Mouse (Mus musculus) forebrain, postnatal 0 days (tissue): ENCODE data around the gene Smap1. TPM values are rescaled to one million over a fixed set of nuclear protein-coding genes. Genes with fewer than 3 reads are reported as not detected.
"Not testable (repeated sequence)": the region's sequence is repeated elsewhere in the genome, so short reads cannot be mapped to it uniquely, and the experiment has no call there.

ENCODE experiments used
- ATAC-seq: fragments of 200-750 bp; cut with Nextera tagmentation; 2 replicates; pipeline ENCODE4 v1.8.0; 2017; ENCODE audit warnings: mild to moderate bottlenecking, moderate library complexity
- DNase-seq: peaks from one replicate; pipeline ENCODE4 v3.0.0-alpha.2; 2015
- H3K27ac ChIP-seq: fragments of 300-500 bp; sonication (generic); 2 replicates; pipeline ENCODE4 v1.5.1; 2014; ENCODE audit warnings: low read depth, mild to moderate bottlenecking, antibody characterized with exemption, low read length, moderate library complexity, mixed read lengths
- H3K27me3 ChIP-seq: fragments of 300-500 bp; sonication (generic); 2 replicates; pipeline ENCODE4 v1.6.1; 2014; ENCODE audit warnings: mild to moderate bottlenecking, low read length, mixed read lengths; ENCODE audit not compliant: insufficient read depth
- H3K36me3 ChIP-seq: fragments of 300-500 bp; sonication (generic); 2 replicates; pipeline ENCODE4 v1.6.1; 2014; ENCODE audit warnings: mild to moderate bottlenecking, moderate library complexity; ENCODE audit not compliant: insufficient read depth
- H3K4me1 ChIP-seq: fragments of 300-500 bp; sonication (generic); 2 replicates; pipeline ENCODE4 v1.6.1; 2014; ENCODE audit warnings: antibody characterized with exemption; ENCODE audit not compliant: insufficient read depth
- H3K4me2 ChIP-seq: fragments of 300-500 bp; sonication (generic); 2 replicates; pipeline ENCODE4 v1.6.1; 2014; ENCODE audit warnings: low read depth, mild to moderate bottlenecking, moderate library complexity
- H3K4me3 ChIP-seq: fragments of 300-500 bp; sonication (generic); 2 replicates; pipeline ENCODE4 v1.5.1; 2014; ENCODE audit warnings: low read depth, low read length, mixed read lengths
- H3K9ac ChIP-seq: fragments of 300-500 bp; sonication (generic); 2 replicates; pipeline ENCODE4 v1.6.1; 2014; ENCODE audit warnings: mild to moderate bottlenecking
- H3K9me3 ChIP-seq: fragments of 300-500 bp; sonication (generic); 2 replicates; pipeline ENCODE4 v1.6.1; 2016; ENCODE audit warnings: low read length
- CTCF ChIP-seq: sonication (generic); IDR thresholded peaks from 2 replicates; pipeline ENCODE4 v1.5.1; 2016; ENCODE audit warnings: antibody characterized with exemption, control low read depth, low read depth
- WGBS: fragments of 180-500 bp; shearing (Covaris S2); extraction: QIAGEN DNeasy Blood & Tissue Kit; methylation state at CpG from one replicate; pipeline ENCODE4 v1.1.7; 2014; 5-methylcytosine and 5-hydroxymethylcytosine counted together
- polyA plus RNA-seq: library from polyadenylated mRNA; unstranded; fragments of >200 nt; fragmentation: Nextera tagmentation; extraction: Ambion mirVana; gene quantifications from 2 replicates; pipeline ENCODE4 v1.2.1, GENCODE M21; 2015
- total RNA-seq: library from RNA; depleted of rRNA; stranded (reverse); fragments of >200 nt; gene quantifications from 2 replicates; pipeline ENCODE4 v1.2.3, GENCODE M21; 2014; rRNA removed

The Smap1 gene
- total RNA-seq = 74.5 and 80.5 TPM in 2 replicates
- polyA plus RNA-seq = 131 and 152 TPM in 2 replicates

DNA sequence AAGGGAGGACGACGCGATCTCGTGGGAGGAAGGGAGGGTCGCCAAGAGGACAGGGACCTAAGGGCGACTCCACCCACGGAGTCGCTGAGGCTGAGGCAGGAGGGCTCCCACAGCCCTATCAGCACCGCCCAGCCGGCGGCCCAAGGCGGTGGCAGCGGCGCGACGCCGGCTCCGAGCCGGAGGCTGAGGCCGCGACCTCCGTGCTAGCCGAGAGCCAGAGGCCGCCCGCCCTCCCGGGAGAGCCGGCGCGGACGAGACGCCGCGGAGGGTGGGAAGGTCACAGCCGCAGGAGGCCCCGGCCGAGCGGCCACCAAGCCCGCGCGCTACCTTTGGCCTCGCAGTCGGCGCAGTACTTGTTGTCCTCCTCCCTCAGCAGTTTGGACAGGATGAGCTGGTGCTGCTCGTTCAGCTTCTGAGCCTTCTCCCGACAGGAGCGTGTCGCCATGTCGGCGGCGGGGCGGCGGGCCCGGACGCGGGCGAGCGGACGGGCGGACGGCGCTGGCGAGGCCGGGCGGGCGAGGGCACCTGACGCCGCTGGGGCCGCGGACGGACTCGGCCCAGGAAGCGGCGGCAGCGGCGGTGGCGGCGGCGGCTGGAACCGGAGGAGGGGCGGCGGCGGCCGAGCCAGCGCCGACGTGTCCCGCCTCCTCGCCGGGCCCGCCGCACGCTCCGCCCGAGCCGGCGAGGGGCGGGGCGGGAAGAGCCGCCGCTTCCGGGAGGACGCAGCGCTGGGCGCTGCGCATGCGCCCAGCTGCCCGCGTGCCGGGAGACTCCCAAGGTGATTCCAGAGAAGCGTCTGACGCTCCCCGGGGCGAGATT lies at the start of gene Smap1:
Gene Smap1 (minus strand): TSS at position 607 of the 819 bp plus-strand sequence.
- Histone ChIP-seq H3K9ac (peak within 1 kb of the TSS; percentile 96), H3K27me3 (no peaks in the 10 kb centered on the region), H3K36me3 (no peaks in the 10 kb centered on the region), H3K4me3 (peak within 1 kb of the TSS; percentile 96), H3K9me3 (no peaks in the 10 kb centered on the region), H3K27ac (peak within 1 kb of the TSS; percentile 93), H3K4me1 (peaks cover 18% of the 10 kb centered on the region), H3K4me2 (peak within 1 kb of the TSS; percentile 76)
- WGBS = 3% methylated on average over 95 of the region's 113 CpGs
- peak; percentile 97 for ATAC-seq
- peak; percentile 95 for DNase-seq
- no peak for TF ChIP-seq CTCF

DNA sequence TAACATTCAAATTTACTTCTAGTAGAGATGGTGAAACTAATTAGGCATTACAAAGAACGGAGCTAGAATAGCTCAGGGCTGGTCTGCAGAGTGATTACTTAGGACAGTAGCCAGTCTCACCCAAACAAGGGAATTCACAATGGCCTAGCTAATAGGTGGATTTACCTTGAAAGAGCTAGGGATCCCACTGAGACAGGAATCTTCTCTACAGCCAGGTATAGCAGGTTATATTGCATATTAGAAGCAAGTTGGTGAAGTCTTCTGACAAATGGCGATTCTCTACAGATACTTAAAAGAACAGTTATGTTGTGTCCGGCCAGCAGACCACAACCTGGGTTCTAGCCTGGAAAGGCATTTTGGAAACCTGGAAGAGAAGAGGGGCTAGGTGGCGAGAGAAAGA lies 49.0 kb upstream of the Smap1 start:
- not testable (repeated sequence) for H3K27ac ChIP-seq, H3K9ac ChIP-seq, H3K9me3 ChIP-seq, H3K4me1 ChIP-seq, H3K4me2 ChIP-seq, ATAC-seq, H3K4me3 ChIP-seq, DNase-seq, H3K27me3 ChIP-seq, H3K36me3 ChIP-seq
- WGBS = 86% methylated on average over 3 of the region's 4 CpGs

DNA sequence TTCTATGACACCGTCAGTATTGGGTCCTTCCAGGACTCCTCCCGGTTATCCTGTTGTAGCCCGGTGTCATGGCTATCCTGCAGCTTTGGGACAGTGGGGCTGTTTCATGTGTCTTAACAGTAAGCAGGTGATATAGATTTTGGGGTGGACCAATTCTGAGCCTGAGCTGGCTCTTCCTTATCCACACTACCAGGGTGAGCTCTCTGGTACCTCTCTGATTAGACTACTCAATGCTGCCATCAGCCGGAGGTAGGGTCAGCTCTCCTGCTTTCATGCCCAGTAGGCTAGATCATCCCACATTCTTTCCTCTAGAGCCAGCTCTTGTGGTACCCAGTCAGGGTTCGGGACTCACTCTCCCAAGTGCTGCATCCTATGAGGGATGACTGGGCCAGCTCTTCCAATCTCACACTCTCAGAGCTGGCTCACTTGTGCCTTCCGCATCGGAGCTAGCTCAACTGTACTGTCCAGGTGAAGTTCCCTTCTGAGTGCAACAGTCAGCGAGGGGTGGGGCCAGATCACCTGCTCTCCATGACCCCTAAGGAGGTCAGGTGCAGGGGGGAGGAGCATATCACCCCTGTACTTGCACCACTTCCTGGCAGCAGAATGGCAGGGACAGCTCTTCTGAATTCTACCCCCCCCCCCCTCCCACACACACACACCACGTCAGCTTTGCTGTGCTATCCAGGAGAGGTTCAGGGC lies 46.1 kb upstream of the Smap1 start:
- 92% methylated on average over 8 of the region's 9 CpGs for WGBS
- no peak for TF ChIP-seq CTCF

DNA sequence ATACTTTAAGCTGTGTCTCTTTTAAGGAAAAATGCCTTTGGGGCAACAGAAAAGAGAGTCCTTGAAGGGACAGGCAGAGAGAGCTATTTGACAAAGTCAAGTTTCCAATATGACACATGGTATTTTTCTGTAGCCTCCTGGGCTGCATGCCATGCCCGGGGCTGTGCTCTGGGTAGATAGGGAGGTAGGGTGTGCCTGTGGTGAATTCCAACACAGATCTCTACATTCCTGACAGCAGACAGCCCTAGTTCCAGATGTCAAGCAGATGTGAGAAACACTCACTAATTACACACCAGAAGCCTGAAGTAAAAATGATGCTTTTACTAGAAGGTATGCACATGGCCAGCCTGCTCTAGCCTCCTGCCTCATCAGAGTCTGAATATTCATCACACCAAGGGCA lies 44.1 kb upstream of the Smap1 start:
- Histone ChIP-seq H3K9ac (no peak overlapping the region), H3K27me3 (no peaks in the 10 kb centered on the region), H3K36me3 (no peaks in the 10 kb centered on the region), H3K4me1 (no peaks in the 10 kb centered on the region), H3K4me3 (no peak overlapping the region), H3K4me2 (no peak overlapping the region), H3K9me3 (no peaks in the 10 kb centered on the region), H3K27ac (no peak overlapping the region)
- 91% methylated on average over 1 of the region's 1 CpGs for WGBS
- ATAC-seq (no peak), DNase-seq (no peak)
- TF ChIP-seq CTCF = no peak

More for the DNA sequence above, 46.1 kb upstream of the Smap1 start:
- Histone ChIP-seq H3K27ac (no peak overlapping the region), H3K9ac (no peak overlapping the region), H3K9me3 (no peaks in the 10 kb centered on the region), H3K27me3 (no peaks in the 10 kb centered on the region), H3K4me3 (no peak overlapping the region), H3K4me2 (no peak overlapping the region), H3K4me1 (no peaks in the 10 kb centered on the region), H3K36me3 (no peaks in the 10 kb centered on the region)
- ATAC-seq (no peak), DNase-seq (no peak)

DNA sequence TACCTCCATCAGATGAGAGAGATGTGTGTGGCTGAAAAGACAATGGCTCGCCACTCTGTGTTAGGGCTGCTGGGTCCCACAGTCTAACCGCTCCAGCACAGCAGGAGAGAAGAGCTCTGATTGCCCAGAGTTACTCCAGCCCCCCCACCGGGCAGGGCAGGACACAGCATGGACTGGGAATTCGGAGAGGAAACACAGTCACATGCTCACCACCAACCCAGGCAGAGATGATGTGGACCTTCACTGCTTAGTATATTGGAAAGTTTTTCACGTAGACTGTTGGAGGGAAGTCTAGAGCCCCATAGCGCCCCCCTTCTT lies 37.3 kb upstream of the Smap1 start:
- DNase-seq = no peak
- no peaks in the 10 kb centered on the region for H3K36me3 ChIP-seq
- H3K9ac ChIP-seq = no peak overlapping the region
- 13% methylated on average over 6 of the region's 6 CpGs for WGBS
- no peak; the same call in 1 of the 2 replicates for ATAC-seq
- no peak overlapping the region for H3K27ac ChIP-seq
- H3K4me1 ChIP-seq = no peaks in the 10 kb centered on the region
- no peaks in the 10 kb centered on the region for H3K27me3 ChIP-seq
- H3K9me3 ChIP-seq = no peaks in the 10 kb centered on the region
- 0 out of 2 replicates have a peak overlapping the region, but pooled peaks have one; percentile 2 for H3K4me2 ChIP-seq
- TF ChIP-seq CTCF = no peak
- no peak overlapping the region for H3K4me3 ChIP-seq

DNA sequence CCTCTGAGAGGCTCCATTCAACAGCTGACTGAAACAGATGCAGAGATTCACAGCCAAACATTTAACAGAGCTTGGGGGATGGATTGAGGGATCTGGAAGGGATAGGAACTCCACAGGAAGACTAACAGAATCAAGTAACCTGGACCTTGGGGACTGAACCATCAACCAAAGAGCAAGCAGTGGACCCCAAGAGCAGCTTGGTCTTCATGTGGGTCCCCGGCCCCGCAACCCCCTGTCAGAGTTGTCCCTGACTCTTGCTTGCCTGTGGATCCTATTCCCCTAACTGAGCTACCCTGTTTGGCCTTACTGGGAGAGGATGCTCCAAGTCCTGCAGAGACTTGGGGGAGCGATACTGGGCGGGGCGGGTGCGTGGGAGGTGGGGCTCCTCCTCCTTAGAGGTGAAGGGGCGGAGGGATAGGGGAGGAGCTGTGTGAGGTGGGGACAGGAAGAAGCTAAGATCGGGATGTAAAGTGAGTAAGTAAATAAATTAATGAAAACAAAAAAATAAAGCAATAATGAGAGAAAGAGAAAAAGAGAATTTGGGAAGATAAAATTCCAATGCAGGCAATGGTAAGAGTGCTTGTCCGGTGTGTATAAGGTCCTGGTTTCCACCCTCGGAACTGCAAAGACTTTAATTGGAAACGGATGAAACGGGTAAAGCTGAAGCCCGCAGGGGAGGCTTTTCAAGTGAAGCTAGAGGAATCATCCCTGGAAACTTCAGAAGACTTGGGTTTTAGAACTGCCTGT lies 36.7 kb upstream of the Smap1 start:
- TF ChIP-seq CTCF = no peak
- no peak overlapping the region for H3K4me3 ChIP-seq
- no peaks in the 10 kb centered on the region for H3K36me3 ChIP-seq
- no peaks in the 10 kb centered on the region for H3K9me3 ChIP-seq
- ATAC-seq (no peak), DNase-seq (peak; percentile 9)
- H3K4me1 ChIP-seq = no peaks in the 10 kb centered on the region
- no peak overlapping the region for H3K9ac ChIP-seq
- no peak overlapping the region for H3K27ac ChIP-seq
- WGBS = 19% methylated on average over 13 of the region's 13 CpGs
- no peaks in the 10 kb centered on the region for H3K27me3 ChIP-seq
- 0 out of 2 replicates have a peak overlapping the region, but pooled peaks have one; percentile 2 for H3K4me2 ChIP-seq
